Mouse (Mus musculus): ENCODE results near the gene Gm28048. TPM values are rescaled to one million over a fixed set of nuclear protein-coding genes. Genes with fewer than 3 reads are reported as not detected.

Gm28048 gene
- total and polyA plus RNA-seq, 2 experiments from 2014 or later = 0.81 to 4.2 TPM

DNA sequence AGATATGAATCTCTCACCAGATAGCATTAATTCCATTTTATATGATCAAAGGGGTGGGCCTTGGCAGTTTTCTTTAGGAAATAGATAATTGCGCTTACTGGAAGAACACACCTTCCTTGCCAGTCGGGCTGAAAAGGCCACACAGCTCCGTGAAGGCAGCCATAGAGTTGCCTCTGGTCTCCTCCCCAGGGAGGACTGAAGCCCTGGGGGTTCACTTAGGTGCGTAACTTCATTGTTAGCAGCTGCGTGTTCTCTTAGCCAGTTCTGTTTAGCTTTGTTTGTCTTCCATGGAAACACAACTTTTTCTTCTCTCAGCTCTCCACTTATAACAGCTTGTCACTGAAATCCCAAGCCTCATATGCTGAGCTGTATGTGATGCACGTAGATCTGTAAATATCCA, 89.4 kb downstream of the Gm28048 start:
- Histone ChIP-seq H3K9me3 (ENCODE audit: low read length) (no peaks in the 10 kb centered on the region), H3K4me2 (ENCODE audit: low read depth) (no peak overlapping the region), H3K4me3 (ENCODE audit: low read depth, low read length) (no peak overlapping the region), H3K27me3 (ENCODE audit: insufficient read depth, low read length) (no peaks in the 10 kb centered on the region), H3K36me3 (ENCODE audit: insufficient read depth) (no peaks in the 10 kb centered on the region), H3K27ac (ENCODE audit: low read depth, low read length) (no peak overlapping the region), H3K9ac (no peak overlapping the region), H3K4me1 (ENCODE audit: insufficient read depth) (no peaks in the 10 kb centered on the region)
- no peak for TF ChIP-seq CTCF (IDR thresholded peaks at IDR 0.05; ENCODE audit: low read depth)
- 81% methylated on average over 6 of the region's 6 CpGs for WGBS
- ATAC-seq (no peak), DNase-seq (no peak)

DNA sequence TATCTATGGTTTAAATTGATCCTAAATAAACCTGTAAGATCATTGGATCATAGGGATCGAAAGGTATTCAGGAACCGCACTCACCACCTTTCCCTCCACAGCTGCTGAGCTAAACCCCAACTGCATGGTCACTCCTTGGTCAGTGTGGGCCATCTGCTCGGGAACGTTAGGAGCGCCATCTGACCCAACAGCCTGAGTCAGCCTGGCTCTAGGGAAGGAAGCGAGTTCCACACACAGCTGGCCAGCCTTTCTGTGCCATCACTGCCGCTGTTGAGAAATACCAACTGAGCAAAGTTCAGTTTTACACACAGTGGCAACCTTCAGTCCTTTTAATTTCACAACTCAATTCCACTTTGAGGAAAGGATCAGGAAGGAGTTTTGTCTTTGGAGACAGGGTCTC, 90.0 kb downstream of the Gm28048 start:
- H3K4me3 ChIP-seq (ENCODE audit: low read depth, low read length) = no peak overlapping the region
- DNase-seq = no peak
- no peak for TF ChIP-seq CTCF (IDR thresholded peaks at IDR 0.05; ENCODE audit: low read depth)
- no peak overlapping the region for H3K9ac ChIP-seq
- no peak for ATAC-seq
- no peaks in the 10 kb centered on the region for H3K4me1 ChIP-seq (ENCODE audit: insufficient read depth)
- H3K36me3 ChIP-seq (ENCODE audit: insufficient read depth) = no peaks in the 10 kb centered on the region
- H3K4me2 ChIP-seq (ENCODE audit: low read depth) = no peak overlapping the region
- no peak overlapping the region for H3K27ac ChIP-seq (ENCODE audit: low read depth, low read length)
- 92% methylated on average over 7 of the region's 7 CpGs for WGBS
- no peaks in the 10 kb centered on the region for H3K27me3 ChIP-seq (ENCODE audit: insufficient read depth, low read length)
- no peaks in the 10 kb centered on the region for H3K9me3 ChIP-seq (ENCODE audit: low read length)

DNA sequence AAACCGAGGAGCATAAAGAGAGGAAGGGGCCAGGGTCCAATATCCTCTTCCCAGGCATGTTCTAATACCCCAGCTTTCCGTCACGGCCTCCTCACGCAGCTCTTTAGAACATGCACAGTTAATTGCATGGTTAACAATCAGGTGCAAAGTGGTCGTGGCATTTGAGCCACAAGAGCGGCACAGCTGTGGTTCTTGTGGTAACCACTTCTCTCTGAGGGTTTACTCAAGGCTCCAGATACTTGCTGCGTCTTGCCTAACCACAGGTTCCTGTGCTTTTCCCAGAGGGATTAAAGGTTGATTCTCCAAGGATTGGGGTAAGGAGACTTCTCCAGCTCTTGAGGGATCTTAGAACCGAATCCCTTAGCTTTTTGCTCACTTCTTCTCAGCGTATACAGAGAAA, 90.6 kb downstream of the Gm28048 start:
- no peak for TF ChIP-seq CTCF (IDR thresholded peaks at IDR 0.05; ENCODE audit: low read depth)
- no peak overlapping the region for H3K27ac ChIP-seq (ENCODE audit: low read depth, low read length)
- ATAC-seq (no peak), DNase-seq (no peak)
- H3K27me3 ChIP-seq (ENCODE audit: insufficient read depth, low read length) = no peaks in the 10 kb centered on the region
- H3K4me3 ChIP-seq (ENCODE audit: low read depth, low read length) = no peak overlapping the region
- H3K36me3 ChIP-seq (ENCODE audit: insufficient read depth) = no peaks in the 10 kb centered on the region
- no peak overlapping the region for H3K4me2 ChIP-seq (ENCODE audit: low read depth)
- no peaks in the 10 kb centered on the region for H3K4me1 ChIP-seq (ENCODE audit: insufficient read depth)
- no peak overlapping the region for H3K9ac ChIP-seq
- WGBS = 69% methylated on average over 9 of the region's 9 CpGs
- H3K9me3 ChIP-seq (ENCODE audit: low read length) = no peaks in the 10 kb centered on the region

DNA sequence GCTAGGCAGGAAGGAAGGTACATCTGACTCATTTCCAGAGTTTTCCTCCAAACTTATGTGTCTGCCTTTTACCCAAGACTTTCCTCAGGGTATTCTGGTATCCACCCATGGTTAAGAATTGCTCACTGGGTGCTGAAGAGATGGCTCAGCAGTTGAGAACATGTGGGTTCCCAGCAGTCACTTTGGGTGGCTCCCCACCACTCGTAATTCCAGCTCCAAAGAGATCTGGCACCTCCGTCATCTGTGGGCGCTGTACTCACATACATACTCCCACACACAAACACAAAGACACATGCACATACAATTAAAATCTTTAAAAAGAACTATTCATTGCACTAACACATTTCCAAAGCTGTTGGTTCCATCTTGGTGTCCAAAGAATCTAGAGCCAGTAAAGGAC, 92.7 kb downstream of the Gm28048 start:
- TF ChIP-seq CTCF (IDR thresholded peaks at IDR 0.05; ENCODE audit: low read depth) = no peak
- no peak overlapping the region for H3K4me2 ChIP-seq (ENCODE audit: low read depth)
- no peak overlapping the region for H3K27ac ChIP-seq (ENCODE audit: low read depth, low read length)
- no peaks in the 10 kb centered on the region for H3K36me3 ChIP-seq (ENCODE audit: insufficient read depth)
- H3K4me1 ChIP-seq (ENCODE audit: insufficient read depth) = no peaks in the 10 kb centered on the region
- no peak overlapping the region for H3K9ac ChIP-seq
- H3K9me3 ChIP-seq (ENCODE audit: low read length) = no peaks in the 10 kb centered on the region
- no peaks in the 10 kb centered on the region for H3K27me3 ChIP-seq (ENCODE audit: insufficient read depth, low read length)
- ATAC-seq (no peak), DNase-seq (no peak)
- H3K4me3 ChIP-seq (ENCODE audit: low read depth, low read length) = no peak overlapping the region
- 95% methylated on average over 3 of the region's 3 CpGs for WGBS

DNA sequence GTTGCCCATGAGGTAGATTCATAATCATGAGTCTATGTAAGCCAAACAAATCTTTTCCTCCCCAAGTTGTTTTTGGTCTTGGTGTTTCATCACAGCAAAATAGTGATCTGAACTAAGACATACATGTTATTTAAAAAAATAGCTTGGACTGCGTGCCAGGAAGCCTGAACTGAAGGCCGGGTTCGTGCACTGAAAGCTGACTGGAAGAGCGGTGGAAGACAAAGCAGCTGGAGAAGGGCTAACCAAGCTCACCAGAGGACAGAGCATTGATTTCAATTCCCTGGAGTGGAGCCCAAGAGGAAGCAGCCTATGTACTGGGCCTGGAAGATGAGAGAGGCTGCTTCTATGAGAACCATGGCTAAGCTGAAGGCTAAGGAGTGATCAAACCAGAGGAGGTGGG, 94.9 kb downstream of the Gm28048 start:
- TF ChIP-seq CTCF (IDR thresholded peaks at IDR 0.05; ENCODE audit: low read depth) = no peak
- Histone ChIP-seq H3K9ac (no peak overlapping the region), H3K9me3 (ENCODE audit: low read length) (no peaks in the 10 kb centered on the region), H3K4me1 (ENCODE audit: insufficient read depth) (no peaks in the 10 kb centered on the region), H3K4me2 (ENCODE audit: low read depth) (no peak overlapping the region), H3K36me3 (ENCODE audit: insufficient read depth) (no peaks in the 10 kb centered on the region), H3K27ac (ENCODE audit: low read depth, low read length) (no peak overlapping the region), H3K4me3 (ENCODE audit: low read depth, low read length) (no peak overlapping the region), H3K27me3 (ENCODE audit: insufficient read depth, low read length) (no peaks in the 10 kb centered on the region)
- 90% methylated on average over 4 of the region's 4 CpGs for WGBS
- ATAC-seq = no peak
- no peak for DNase-seq

DNA sequence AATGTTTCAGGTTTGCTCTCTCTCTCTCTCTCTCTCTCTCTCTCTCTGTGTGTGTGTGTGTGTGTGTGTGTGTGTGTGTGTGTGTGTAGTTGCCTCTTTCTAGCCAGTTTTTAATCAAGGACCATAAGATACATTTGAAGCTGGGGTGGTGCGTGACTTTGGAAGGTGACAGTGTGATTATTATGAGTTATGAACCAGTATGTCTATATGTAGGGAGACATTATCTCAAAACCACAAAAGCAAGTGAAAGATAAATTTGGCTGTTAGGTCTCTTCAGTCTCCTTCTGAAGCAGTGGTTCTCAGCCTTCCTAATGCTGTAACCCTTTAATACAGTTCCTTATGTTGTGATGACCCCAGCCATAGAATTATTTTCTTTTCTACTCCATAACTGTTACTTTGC, 96.5 kb downstream of the Gm28048 start:
- Histone ChIP-seq H3K4me1 (ENCODE audit: insufficient read depth) (no peaks in the 10 kb centered on the region), H3K36me3 (ENCODE audit: insufficient read depth) (no peaks in the 10 kb centered on the region), H3K4me2 (ENCODE audit: low read depth) (no peak overlapping the region), H3K27me3 (ENCODE audit: insufficient read depth, low read length) (no peaks in the 10 kb centered on the region), H3K9me3 (ENCODE audit: low read length) (no peaks in the 10 kb centered on the region), H3K9ac (no peak overlapping the region), H3K27ac (ENCODE audit: low read depth, low read length) (no peak overlapping the region), H3K4me3 (ENCODE audit: low read depth, low read length) (no peak overlapping the region)
- TF ChIP-seq CTCF (IDR thresholded peaks at IDR 0.05; ENCODE audit: low read depth) = no peak
- 97% methylated on average over 1 of the region's 1 CpGs for WGBS
- DNase-seq (no peak), ATAC-seq (no peak)

DNA sequence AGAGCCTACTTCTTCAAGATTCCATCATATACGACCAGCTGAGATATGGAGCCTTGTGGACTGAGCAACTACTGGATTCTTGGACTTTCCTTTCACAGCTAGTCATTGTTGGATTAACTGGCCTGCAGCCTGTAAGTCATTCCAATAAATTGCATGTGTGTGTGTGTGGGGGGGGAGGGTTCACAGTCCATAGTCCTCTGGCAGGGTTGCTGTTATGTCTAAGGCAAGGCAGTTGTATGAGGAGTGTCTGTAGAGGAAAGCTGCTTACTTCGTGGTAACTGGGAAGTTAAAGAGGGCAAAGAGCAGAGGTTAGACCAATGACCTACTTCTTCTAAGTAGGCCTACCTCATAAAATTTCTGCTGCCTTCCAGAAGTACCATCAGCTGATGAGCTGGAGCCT, 98.2 kb downstream of the Gm28048 start:
- Histone ChIP-seq H3K27ac (ENCODE audit: low read depth, low read length) (no peak overlapping the region), H3K27me3 (ENCODE audit: insufficient read depth, low read length) (no peaks in the 10 kb centered on the region), H3K9me3 (ENCODE audit: low read length) (no peaks in the 10 kb centered on the region), H3K9ac (no peak overlapping the region), H3K4me2 (ENCODE audit: low read depth) (no peak overlapping the region), H3K4me3 (ENCODE audit: low read depth, low read length) (no peak overlapping the region), H3K36me3 (ENCODE audit: insufficient read depth) (no peaks in the 10 kb centered on the region), H3K4me1 (ENCODE audit: insufficient read depth) (no peaks in the 10 kb centered on the region)
- ATAC-seq (no peak), DNase-seq (no peak)
- no peak for TF ChIP-seq CTCF (IDR thresholded peaks at IDR 0.05; ENCODE audit: low read depth)
- WGBS = 83% methylated on average over 2 of the region's 2 CpGs

DNA sequence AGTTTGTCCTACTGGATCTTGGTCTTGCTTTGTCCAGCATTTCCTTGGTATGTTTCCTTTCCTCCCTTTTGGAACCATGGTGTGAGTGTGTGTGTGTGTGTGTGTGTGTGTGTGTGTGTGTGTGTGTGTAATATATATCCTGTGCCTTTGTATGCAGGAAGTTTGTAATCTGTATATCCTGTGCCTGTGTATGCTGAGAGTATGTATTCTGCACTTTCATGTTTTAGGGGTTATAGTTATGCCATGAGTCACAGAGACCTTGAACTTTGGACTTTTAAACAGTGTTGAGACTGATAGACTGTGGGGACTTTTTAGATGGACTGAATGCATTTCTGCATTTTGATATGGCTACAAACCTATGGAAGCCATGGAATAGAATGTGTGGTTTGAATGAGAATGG, 99.0 kb downstream of the Gm28048 start:
- Histone ChIP-seq H3K27me3 (ENCODE audit: insufficient read depth, low read length) (no peaks in the 10 kb centered on the region), H3K9ac (no peak overlapping the region), H3K4me2 (ENCODE audit: low read depth) (no peak overlapping the region), H3K4me1 (ENCODE audit: insufficient read depth) (no peaks in the 10 kb centered on the region), H3K4me3 (ENCODE audit: low read depth, low read length) (no peak overlapping the region), H3K9me3 (ENCODE audit: low read length) (no peaks in the 10 kb centered on the region), H3K27ac (ENCODE audit: low read depth, low read length) (no peak overlapping the region), H3K36me3 (ENCODE audit: insufficient read depth) (no peaks in the 10 kb centered on the region)
- TF ChIP-seq CTCF (IDR thresholded peaks at IDR 0.05; ENCODE audit: low read depth) = no peak
- DNase-seq (no peak), ATAC-seq (no peak)

All from forebrain, postnatal 0 days (tissue).